Mouse (Mus musculus) kidney, embryonic 15.5 days (tissue): ENCODE results near the gene Ifnar2. TPM values are rescaled to one million over a fixed set of nuclear protein-coding genes. Genes with fewer than 3 reads are reported as not detected.
A peak's percentile ranks its signal among the peaks of the same experiment; 100 is the strongest.

Experiments used
- ATAC-seq: fragments of 200-750 bp; cut with Nextera tagmentation; replicated peaks from 2 replicates; pipeline ENCODE4 v1.8.0; 2017; ENCODE audit warnings: moderate TSS enrichment; ENCODE audit not compliant: low FRiP score
- H3K27ac ChIP-seq: fragments of 300-500 bp; sonication (generic); 2 replicates; pipeline ENCODE4 v1.5.1; 2015; ENCODE audit warnings: mild to moderate bottlenecking, inconsistent platforms
- H3K27me3 ChIP-seq: fragments of 300-500 bp; sonication (generic); 2 replicates; pipeline ENCODE4 v1.6.1; 2015; ENCODE audit warnings: inconsistent platforms
- H3K36me3 ChIP-seq: fragments of 300-500 bp; sonication (generic); 2 replicates; pipeline ENCODE4 v1.6.1; 2015; ENCODE audit warnings: inconsistent platforms
- H3K4me1 ChIP-seq: fragments of 300-500 bp; sonication (generic); 2 replicates; pipeline ENCODE4 v1.6.1; 2015; ENCODE audit warnings: inconsistent platforms
- H3K4me2 ChIP-seq: fragments of 300-500 bp; sonication (generic); 2 replicates; pipeline ENCODE4 v1.6.1; 2015; ENCODE audit warnings: moderate library complexity, mild to moderate bottlenecking, inconsistent platforms
- H3K4me3 ChIP-seq: fragments of 300-500 bp; sonication (generic); replicated peaks from 2 replicates; pipeline ENCODE4 v1.5.1; 2015; ENCODE audit warnings: mild to moderate bottlenecking, inconsistent platforms
- H3K9ac ChIP-seq: fragments of 300-500 bp; sonication (generic); 2 replicates; pipeline ENCODE4 v1.6.1; 2015; ENCODE audit warnings: mild to moderate bottlenecking, inconsistent platforms
- H3K9me3 ChIP-seq: fragments of 300-500 bp; sonication (generic); replicated peaks from 2 replicates; pipeline ENCODE4 v1.6.1; 2016; ENCODE audit warnings: inconsistent platforms
- WGBS: fragments of 180-500 bp; shearing (Covaris S2); methylation state at CpG from one replicate; pipeline ENCODE4 v1.1.7; 2015; ENCODE audit warnings: mixed read lengths; 5-methylcytosine and 5-hydroxymethylcytosine counted together
- polyA plus RNA-seq: library from polyadenylated mRNA; unstranded; fragments of >200 nt; fragmentation: Nextera tagmentation; extraction: Ambion mirVana; gene quantifications from 2 replicates; pipeline ENCODE4 v1.2.1, GENCODE M21; 2015

Gene Ifnar2
- polyA plus RNA-seq, 1 experiment from 2014 or later: 50.5 TPM

GRCm38 (mm10) chr16:91362006-91362405, 10.6 kb upstream of the Ifnar2 start:
- no peak overlapping the region for H3K4me3 ChIP-seq
- H3K36me3 ChIP-seq: no peaks in the 10 kb centered on the region
- H3K27me3 ChIP-seq: no peaks in the 10 kb centered on the region
- H3K27ac ChIP-seq: peak overlapping the region; percentile 90
- peaks cover 40% of the 10 kb centered on the region for H3K4me1 ChIP-seq
- H3K9ac ChIP-seq: no peak overlapping the region
- WGBS: 46% methylated on average over 2 of the region's 2 CpGs
- no peaks in the 10 kb centered on the region for H3K9me3 ChIP-seq
- no peak for ATAC-seq
- H3K4me2 ChIP-seq: no peak overlapping the region

- no peak for ATAC-seq
Observed at GRCm38 (mm10) chr16:91362616-91363272, 9.8 kb upstream of the Ifnar2 start.

GRCm38 (mm10) chr16:91363483-91363882, 9.1 kb upstream of the Ifnar2 start:
- no peaks in the 10 kb centered on the region for H3K9me3 ChIP-seq
- H3K9ac ChIP-seq: no peak overlapping the region
- peak overlapping the region; percentile 90 for H3K27ac ChIP-seq
- 0 out of 2 replicates have a peak overlapping the region, but pooled peaks have one; percentile 19 for H3K4me2 ChIP-seq
- peak; percentile 79 for ATAC-seq
- H3K4me3 ChIP-seq: no peak overlapping the region
- H3K4me1 ChIP-seq: peaks cover 33% of the 10 kb centered on the region
- WGBS: 27% methylated on average over 3 of the region's 3 CpGs
- H3K27me3 ChIP-seq: no peaks in the 10 kb centered on the region
- no peaks in the 10 kb centered on the region for H3K36me3 ChIP-seq

More at GRCm38 (mm10) chr16:91362616-91363272, 9.8 kb upstream of the Ifnar2 start:
- WGBS: 46% methylated on average over 12 of the region's 12 CpGs
- Histone ChIP-seq H3K36me3 (no peaks in the 10 kb centered on the region), H3K4me3 (no peak overlapping the region), H3K27ac (peak overlapping the region; percentile 90), H3K4me1 (peaks cover 33% of the 10 kb centered on the region), H3K27me3 (no peaks in the 10 kb centered on the region), H3K9me3 (no peaks in the 10 kb centered on the region), H3K4me2 (peak overlapping the region; percentile 19; the same call in 1 of the 2 replicates), H3K9ac (no peak overlapping the region; the same call in 1 of the 2 replicates)

- Histone ChIP-seq H3K9ac (no peak overlapping the region), H3K4me3 (no peak overlapping the region), H3K27ac (no peak overlapping the region), H3K36me3 (no peaks in the 10 kb centered on the region), H3K9me3 (no peaks in the 10 kb centered on the region), H3K4me1 (peaks cover 28% of the 10 kb centered on the region), H3K27me3 (no peaks in the 10 kb centered on the region), H3K4me2 (no peak overlapping the region)
- ATAC-seq: no peak
Observed at GRCm38 (mm10) chr16:91366567-91366966, 6.0 kb upstream of the Ifnar2 start.

GRCm38 (mm10) chr16:91367066-91367465, 5.5 kb upstream of the Ifnar2 start:
- no peaks in the 10 kb centered on the region for H3K27me3 ChIP-seq

GRCm38 (mm10) chr16:91373473-91374252, 1.1 kb downstream of the Ifnar2 start:
- Histone ChIP-seq H3K4me3 (peak overlapping the region; percentile 93), H3K27me3 (no peaks in the 10 kb centered on the region), H3K9me3 (no peaks in the 10 kb centered on the region), H3K9ac (peak overlapping the region; percentile 96), H3K4me2 (peak overlapping the region; percentile 70), H3K4me1 (peaks cover 25% of the 10 kb centered on the region), H3K27ac (peak overlapping the region; percentile 97), H3K36me3 (peaks cover 8% of the 10 kb centered on the region; the same call in 1 of the 2 replicates)
- WGBS: 30% methylated on average over 13 of the region's 13 CpGs
- ATAC-seq: peak; percentile 2; the same call in 1 of the 2 replicates

More at GRCm38 (mm10) chr16:91367066-91367465, 5.5 kb upstream of the Ifnar2 start:
- H3K9me3 ChIP-seq: no peaks in the 10 kb centered on the region
- WGBS: 73% methylated on average over 2 of the region's 2 CpGs
- no peak overlapping the region for H3K9ac ChIP-seq
- ATAC-seq: no peak
- H3K4me2 ChIP-seq: no peak overlapping the region
- no peak overlapping the region for H3K27ac ChIP-seq
- no peaks in the 10 kb centered on the region for H3K36me3 ChIP-seq
- H3K4me3 ChIP-seq: no peak overlapping the region
- peaks cover 26% of the 10 kb centered on the region for H3K4me1 ChIP-seq

GRCm38 (mm10) chr16:91374253-91374634, 1.7 kb downstream of the Ifnar2 start:
- ATAC-seq: no peak
- Histone ChIP-seq H3K4me2 (peak overlapping the region; percentile 70), H3K9me3 (no peaks in the 10 kb centered on the region), H3K27ac (no peak overlapping the region), H3K36me3 (peaks cover 8% of the 10 kb centered on the region; the same call in 1 of the 2 replicates), H3K27me3 (no peaks in the 10 kb centered on the region), H3K4me1 (peaks cover 31% of the 10 kb centered on the region), H3K9ac (0 out of 2 replicates have a peak overlapping the region, but pooled peaks have one; percentile 96), H3K4me3 (peak overlapping the region; percentile 93)
- WGBS: 75% methylated on average over 3 of the region's 3 CpGs

- H3K4me2 ChIP-seq: no peak overlapping the region
- H3K27ac ChIP-seq: no peak overlapping the region
- no peak overlapping the region for H3K4me3 ChIP-seq
- H3K9ac ChIP-seq: no peak overlapping the region
- no peaks in the 10 kb centered on the region for H3K9me3 ChIP-seq
- H3K27me3 ChIP-seq: no peaks in the 10 kb centered on the region
- ATAC-seq: no peak
- H3K36me3 ChIP-seq: peaks cover 8% of the 10 kb centered on the region; the same call in 1 of the 2 replicates
- peaks cover 41% of the 10 kb centered on the region for H3K4me1 ChIP-seq
- WGBS: 96% methylated on average over 10 of the region's 10 CpGs
Observed at GRCm38 (mm10) chr16:91376701-91377100, 4.1 kb downstream of the Ifnar2 start.

- peak overlapping the region; percentile 71 for H3K27ac ChIP-seq
- peaks cover 13% of the 10 kb centered on the region for H3K36me3 ChIP-seq
- peaks cover 36% of the 10 kb centered on the region for H3K4me1 ChIP-seq
- no peak overlapping the region for H3K9ac ChIP-seq
- H3K27me3 ChIP-seq: no peaks in the 10 kb centered on the region
- H3K9me3 ChIP-seq: no peaks in the 10 kb centered on the region
- H3K4me2 ChIP-seq: peak overlapping the region; percentile 42
- H3K4me3 ChIP-seq: 0 out of 2 replicates have a peak overlapping the region, but pooled peaks have one; percentile 11
- ATAC-seq: no peak
- 24% methylated on average over 17 of the region's 17 CpGs for WGBS
Observed at GRCm38 (mm10) chr16:91378431-91378986, 5.9 kb downstream of the Ifnar2 start.

GRCm38 (mm10) chr16:91378991-91379390, 6.4 kb downstream of the Ifnar2 start:
- ATAC-seq: peak; percentile 63
- no peak overlapping the region for H3K9ac ChIP-seq
- 0 out of 2 replicates have a peak overlapping the region, but pooled peaks have one; percentile 11 for H3K4me3 ChIP-seq
- H3K27me3 ChIP-seq: no peaks in the 10 kb centered on the region
- H3K4me2 ChIP-seq: peak overlapping the region; percentile 42
- peak overlapping the region; percentile 71 for H3K27ac ChIP-seq
- H3K36me3 ChIP-seq: peaks cover 18% of the 10 kb centered on the region
- H3K9me3 ChIP-seq: no peaks in the 10 kb centered on the region
- peaks cover 31% of the 10 kb centered on the region for H3K4me1 ChIP-seq
- WGBS: 26% methylated on average over 9 of the region's 9 CpGs

- H3K36me3 ChIP-seq: peaks cover 22% of the 10 kb centered on the region
- 48% methylated on average over 3 of the region's 3 CpGs for WGBS
- no peaks in the 10 kb centered on the region for H3K9me3 ChIP-seq
- no peak overlapping the region for H3K4me3 ChIP-seq
- H3K4me2 ChIP-seq: peak overlapping the region; percentile 42; the same call in 1 of the 2 replicates
- no peak overlapping the region for H3K9ac ChIP-seq
- peak overlapping the region; percentile 71 for H3K27ac ChIP-seq
- peak; percentile 26; the same call in 1 of the 2 replicates for ATAC-seq
- H3K27me3 ChIP-seq: no peaks in the 10 kb centered on the region
- peaks cover 29% of the 10 kb centered on the region for H3K4me1 ChIP-seq
Observed at GRCm38 (mm10) chr16:91379412-91379811, 6.8 kb downstream of the Ifnar2 start.

GRCm38 (mm10) chr16:91380151-91380550, 7.6 kb downstream of the Ifnar2 start:
- Histone ChIP-seq H3K27me3 (no peaks in the 10 kb centered on the region), H3K4me1 (peaks cover 29% of the 10 kb centered on the region), H3K27ac (peak overlapping the region; percentile 45; the same call in 1 of the 2 replicates), H3K36me3 (peaks cover 26% of the 10 kb centered on the region), H3K4me2 (no peak overlapping the region), H3K9me3 (no peaks in the 10 kb centered on the region), H3K9ac (no peak overlapping the region), H3K4me3 (no peak overlapping the region)
- no peak for ATAC-seq
- WGBS: 76% methylated on average over 5 of the region's 5 CpGs
